Mouse (Mus musculus) embryonic facial prominence, embryonic 11.5 days (tissue): ENCODE results near the gene Pmvk. TPM values are rescaled to one million over a fixed set of nuclear protein-coding genes. Genes with fewer than 3 reads are reported as not detected.

Source experiments
- ATAC-seq: fragments of 200-750 bp; cut with Nextera tagmentation; replicated peaks from 2 replicates; pipeline ENCODE4 v1.8.0; 2017; ENCODE audit warnings: low read depth; ENCODE audit not compliant: insufficient number of reproducible peaks, low FRiP score, low TSS enrichment
- DNase-seq: peaks from one replicate; pipeline ENCODE4 v3.0.0-alpha.2; 2015; ENCODE audit warnings: low spot score
- H3K27ac ChIP-seq: fragments of 300-500 bp; sonication (generic); replicated peaks from 2 replicates; pipeline ENCODE4 v1.5.1; 2014; ENCODE audit warnings: mild to moderate bottlenecking, low read depth, low read length, control low read depth
- H3K27me3 ChIP-seq: fragments of 300-500 bp; sonication (generic); 2 replicates; pipeline ENCODE4 v1.6.1; 2014; ENCODE audit warnings: mild to moderate bottlenecking, low read length, moderate library complexity, mixed read lengths; ENCODE audit not compliant: control insufficient read depth, insufficient read depth
- H3K36me3 ChIP-seq: fragments of 300-500 bp; sonication (generic); replicated peaks from 2 replicates; pipeline ENCODE4 v1.6.1; 2014; ENCODE audit warnings: low read depth, mild to moderate bottlenecking, low read length, moderate library complexity, mixed read lengths; ENCODE audit not compliant: control insufficient read depth, insufficient read depth
- H3K4me1 ChIP-seq: fragments of 300-500 bp; sonication (generic); 2 replicates; pipeline ENCODE4 v1.6.1; 2014; ENCODE audit warnings: low read length, mixed read lengths; ENCODE audit not compliant: control insufficient read depth, insufficient read depth
- H3K4me2 ChIP-seq: fragments of 300-500 bp; sonication (generic); 2 replicates; pipeline ENCODE4 v1.6.1; 2014; ENCODE audit warnings: low read depth, mild to moderate bottlenecking, control low read depth, low read length, moderate library complexity
- H3K4me3 ChIP-seq: fragments of 300-500 bp; sonication (generic); 2 replicates; pipeline ENCODE4 v1.5.1; 2014; ENCODE audit warnings: low read depth, low read length, control low read depth
- H3K9ac ChIP-seq: fragments of 300-500 bp; sonication (generic); replicated peaks from 2 replicates; pipeline ENCODE4 v1.6.1; 2014; ENCODE audit warnings: mild to moderate bottlenecking, control low read depth, low read length
- H3K9me3 ChIP-seq: fragments of 300-500 bp; sonication (generic); replicated peaks from 2 replicates; pipeline ENCODE4 v1.6.1; 2016; ENCODE audit warnings: mild to moderate bottlenecking, low read length, inconsistent platforms, mixed read lengths; ENCODE audit not compliant: control insufficient read depth
- WGBS: fragments of 180-500 bp; shearing (Covaris S2); extraction: QIAGEN DNeasy Blood & Tissue Kit; methylation state at CpG from one replicate; pipeline ENCODE4 v1.1.7; 2014; 5-methylcytosine and 5-hydroxymethylcytosine counted together
- polyA plus RNA-seq: library from polyadenylated mRNA; unstranded; fragments of >200 nt; fragmentation: Nextera tagmentation; extraction: Ambion mirVana; gene quantifications from 2 replicates; pipeline ENCODE4 v1.2.1, GENCODE M21; 2014

Pmvk gene
- polyA plus RNA-seq, 1 experiment from 2014 or later, result 57.3 TPM

DNA sequence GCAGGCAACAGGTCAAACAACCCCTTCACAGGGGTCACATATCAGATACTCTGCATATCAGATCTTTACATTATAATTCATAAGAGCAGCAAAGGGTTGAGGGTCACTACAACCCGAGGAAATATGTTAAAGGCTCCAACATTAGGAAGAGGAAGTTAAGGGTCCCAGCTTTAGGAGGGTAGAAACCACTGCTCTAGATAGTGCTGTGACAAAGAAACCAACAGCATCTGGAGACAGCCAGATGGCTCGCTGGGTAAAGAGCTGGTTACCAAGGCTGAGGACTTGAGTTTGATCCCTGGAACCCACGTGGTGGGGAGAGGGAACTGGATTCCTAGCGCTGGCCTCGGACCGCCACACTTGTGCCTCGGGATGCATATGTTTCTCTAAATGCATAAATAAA, 17.9 kb downstream of the Pmvk start:
- H3K4me2 ChIP-seq, result no peak overlapping the region
- no peak overlapping the region for H3K9ac ChIP-seq
- no peaks in the 10 kb centered on the region for H3K36me3 ChIP-seq
- WGBS, result 76% methylated on average over 7 of the region's 7 CpGs
- H3K9me3 ChIP-seq, result no peaks in the 10 kb centered on the region
- H3K4me1 ChIP-seq, result no peaks in the 10 kb centered on the region
- H3K4me3 ChIP-seq, result no peak overlapping the region
- H3K27me3 ChIP-seq, result no peaks in the 10 kb centered on the region
- no peak for DNase-seq
- H3K27ac ChIP-seq, result no peak overlapping the region
- ATAC-seq, result no peak

DNA sequence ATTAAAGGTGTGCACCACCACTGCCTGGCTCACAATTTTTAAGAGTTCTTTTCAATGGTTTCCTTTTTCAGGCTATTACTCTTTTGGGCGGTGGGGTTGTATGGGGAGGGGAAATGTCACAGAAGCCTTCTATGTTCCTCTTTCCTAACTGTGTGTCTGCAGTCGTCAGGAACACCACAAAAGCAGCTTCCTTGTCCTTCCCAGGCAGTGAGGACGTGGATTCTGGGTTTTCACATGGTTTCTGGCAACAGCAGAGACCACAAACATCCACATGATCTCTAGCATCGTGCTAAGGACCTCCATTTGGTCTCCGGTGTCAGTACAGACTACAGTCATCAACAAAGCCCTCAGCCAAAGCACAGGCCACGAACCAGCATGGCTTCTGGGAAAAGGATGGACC, 19.5 kb downstream of the Pmvk start:
- 78% methylated on average over 6 of the region's 6 CpGs for WGBS
- H3K27me3 ChIP-seq, result no peaks in the 10 kb centered on the region
- no peak overlapping the region for H3K4me3 ChIP-seq
- ATAC-seq, result no peak
- no peak overlapping the region for H3K27ac ChIP-seq
- no peak overlapping the region for H3K9ac ChIP-seq
- no peak overlapping the region for H3K4me2 ChIP-seq
- no peaks in the 10 kb centered on the region for H3K9me3 ChIP-seq
- DNase-seq, result no peak
- no peaks in the 10 kb centered on the region for H3K36me3 ChIP-seq
- no peaks in the 10 kb centered on the region for H3K4me1 ChIP-seq

DNA sequence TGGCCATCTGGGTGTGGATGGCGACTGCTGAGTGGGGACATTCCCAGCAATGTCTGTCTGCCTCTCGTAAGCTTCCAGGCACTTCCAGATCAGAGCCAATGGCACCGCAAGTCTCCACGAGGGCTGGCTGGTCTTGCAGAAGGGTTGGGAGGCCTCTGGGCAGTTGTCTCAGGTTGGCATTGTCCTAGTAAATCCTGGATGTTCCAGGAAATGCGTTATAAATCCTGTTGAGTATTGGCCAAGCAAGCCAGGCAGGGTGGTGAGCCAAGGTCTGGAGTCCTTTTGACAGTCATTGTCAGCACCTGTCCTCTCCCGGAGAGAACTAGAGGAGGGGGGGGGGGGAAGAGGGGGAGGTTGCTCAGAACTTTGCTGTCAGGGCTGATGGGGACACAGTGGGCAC, 24.7 kb downstream of the Pmvk start:
- H3K27ac ChIP-seq, result no peak overlapping the region
- no peaks in the 10 kb centered on the region for H3K4me1 ChIP-seq
- ATAC-seq (no peak), DNase-seq (no peak)
- no peak overlapping the region for H3K4me2 ChIP-seq
- no peaks in the 10 kb centered on the region for H3K36me3 ChIP-seq
- WGBS, result 84% methylated on average over 6 of the region's 6 CpGs
- no peak overlapping the region for H3K4me3 ChIP-seq
- H3K27me3 ChIP-seq, result no peaks in the 10 kb centered on the region
- H3K9ac ChIP-seq, result no peak overlapping the region
- no peaks in the 10 kb centered on the region for H3K9me3 ChIP-seq

- DNase-seq (no peak), ATAC-seq (no peak)
- Histone ChIP-seq H3K9ac (no peak overlapping the region), H3K4me3 (no peak overlapping the region), H3K4me2 (no peak overlapping the region), H3K27ac (no peak overlapping the region), H3K36me3 (no peaks in the 10 kb centered on the region), H3K4me1 (no peaks in the 10 kb centered on the region), H3K27me3 (no peaks in the 10 kb centered on the region), H3K9me3 (no peaks in the 10 kb centered on the region)
- 42% methylated on average over 2 of the region's 2 CpGs for WGBS
These were observed 27.1 kb downstream of the Pmvk start for GRCm38 (mm10) chr3:89481488-89481887.

DNA sequence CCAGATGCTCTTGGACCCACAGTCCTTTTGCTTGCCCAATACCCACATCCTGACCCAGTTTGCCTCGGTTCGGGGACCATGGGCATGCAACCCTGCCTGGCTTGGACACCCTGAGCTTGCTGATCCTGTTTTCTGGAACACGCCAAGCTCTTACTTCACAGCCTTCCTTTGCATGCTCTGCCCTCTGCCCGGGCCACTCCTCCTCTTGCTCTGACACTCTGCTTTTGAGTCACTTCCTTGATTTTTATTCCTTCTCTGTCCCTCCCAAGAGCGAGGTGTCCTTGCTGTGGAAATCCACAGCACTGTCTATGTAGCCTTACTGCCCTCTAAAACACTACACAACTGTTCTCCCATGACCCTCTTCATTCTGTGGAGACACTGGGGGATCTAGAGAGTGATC, 27.9 kb downstream of the Pmvk start:
- Histone ChIP-seq H3K27me3 (no peaks in the 10 kb centered on the region), H3K27ac (no peak overlapping the region), H3K4me3 (no peak overlapping the region), H3K9me3 (no peaks in the 10 kb centered on the region), H3K36me3 (no peaks in the 10 kb centered on the region), H3K9ac (no peak overlapping the region), H3K4me2 (no peak overlapping the region), H3K4me1 (no peaks in the 10 kb centered on the region)
- ATAC-seq, result no peak
- DNase-seq, result no peak
- 89% methylated on average over 5 of the region's 5 CpGs for WGBS

- no peaks in the 10 kb centered on the region for H3K27me3 ChIP-seq
- WGBS, result 18% methylated on average over 24 of the region's 24 CpGs
- H3K9me3 ChIP-seq, result no peaks in the 10 kb centered on the region
- H3K36me3 ChIP-seq, result no peaks in the 10 kb centered on the region
- ATAC-seq (peak; percentile 88), DNase-seq (peak; percentile 82)
- H3K4me2 ChIP-seq, result no peak overlapping the region; the same call in 1 of the 2 replicates
- no peak overlapping the region for H3K9ac ChIP-seq
- H3K4me3 ChIP-seq, result no peak overlapping the region
- H3K27ac ChIP-seq, result no peak overlapping the region
- no peaks in the 10 kb centered on the region for H3K4me1 ChIP-seq
These were observed 30.6 kb downstream of the Pmvk start for GRCm38 (mm10) chr3:89484766-89485524.

DNA sequence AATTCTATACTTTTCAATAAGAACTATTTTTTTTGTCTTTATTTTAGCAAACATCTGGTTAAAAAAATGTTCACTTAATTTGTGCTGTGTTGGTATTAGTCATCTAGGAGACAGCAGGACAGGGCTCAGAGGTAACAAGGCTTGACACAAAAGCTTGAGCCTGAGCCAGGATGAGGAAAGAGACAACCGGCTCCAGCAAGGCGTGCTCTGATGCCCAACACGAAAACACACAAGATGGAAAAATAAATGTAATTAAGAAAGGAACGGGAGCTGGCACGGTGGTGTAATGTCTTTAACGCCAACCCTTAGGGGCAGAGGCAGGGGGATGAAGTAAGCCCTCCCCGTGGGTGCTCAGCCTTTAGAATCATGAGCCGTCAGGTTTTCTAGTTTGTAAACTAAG, 31.8 kb downstream of the Pmvk start:
- 83% methylated on average over 8 of the region's 8 CpGs for WGBS
- H3K27ac ChIP-seq, result no peak overlapping the region
- no peaks in the 10 kb centered on the region for H3K9me3 ChIP-seq
- no peak overlapping the region for H3K4me3 ChIP-seq
- DNase-seq, result no peak
- ATAC-seq, result no peak
- no peaks in the 10 kb centered on the region for H3K36me3 ChIP-seq
- H3K4me2 ChIP-seq, result no peak overlapping the region
- no peak overlapping the region for H3K9ac ChIP-seq
- no peaks in the 10 kb centered on the region for H3K4me1 ChIP-seq
- no peaks in the 10 kb centered on the region for H3K27me3 ChIP-seq

DNA sequence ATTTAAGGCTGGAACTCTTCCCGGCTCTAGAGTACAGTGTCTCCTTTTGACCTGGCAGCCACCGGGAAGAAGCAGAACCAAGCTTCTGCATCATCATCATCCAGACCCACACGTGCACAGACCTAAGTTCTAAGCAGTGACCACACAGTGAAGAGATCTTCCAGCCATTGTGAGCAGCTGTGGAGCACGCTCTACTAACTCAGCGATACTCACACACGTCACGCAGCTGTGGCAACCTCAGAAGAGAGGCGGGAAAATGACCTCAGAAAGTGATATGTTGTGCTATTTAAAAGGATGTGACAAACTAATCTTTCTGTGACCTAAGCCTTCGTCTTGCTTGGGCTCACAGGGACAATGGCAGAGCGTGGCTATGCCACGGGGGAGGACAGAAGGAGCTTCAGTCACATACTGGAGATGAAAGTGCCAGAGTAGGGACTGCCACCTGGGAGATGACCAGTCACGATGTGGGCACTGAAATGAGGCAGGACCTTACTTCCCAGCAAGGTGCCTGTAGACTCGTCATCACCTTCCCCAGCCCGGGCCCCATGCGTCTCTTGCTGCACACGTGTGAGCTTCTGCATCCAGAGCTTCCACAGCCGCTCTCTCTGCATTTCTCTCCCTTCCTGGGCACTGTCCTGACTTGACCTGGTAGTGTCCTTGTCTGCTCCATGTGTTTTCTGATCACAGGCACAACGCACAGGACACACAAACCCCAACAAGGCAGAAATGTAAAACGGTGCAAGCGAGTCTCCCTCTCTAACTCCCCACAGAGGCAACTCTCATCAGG, 32.8 kb downstream of the Pmvk start:
- H3K27me3 ChIP-seq, result no peaks in the 10 kb centered on the region
- ATAC-seq, result no peak
- no peak overlapping the region for H3K4me2 ChIP-seq
- no peaks in the 10 kb centered on the region for H3K36me3 ChIP-seq
- no peak overlapping the region for H3K4me3 ChIP-seq
- H3K27ac ChIP-seq, result no peak overlapping the region
- 69% methylated on average over 20 of the region's 20 CpGs for WGBS
- H3K4me1 ChIP-seq, result no peaks in the 10 kb centered on the region
- H3K9ac ChIP-seq, result no peak overlapping the region
- no peak for DNase-seq
- no peaks in the 10 kb centered on the region for H3K9me3 ChIP-seq
